Mouse (Mus musculus) embryonic facial prominence, embryonic 11.5 days (tissue): ENCODE results near the gene Cenpt. TPM values are rescaled to one million over a fixed set of nuclear protein-coding genes. Genes with fewer than 3 reads are reported as not detected.
A peak's percentile ranks its signal among the peaks of the same experiment; 100 is the strongest.

Experiments used
- ATAC-seq: fragments of 200-750 bp; cut with Nextera tagmentation; replicated peaks from 2 replicates; pipeline ENCODE4 v1.8.0; 2017; ENCODE audit warnings: low read depth; ENCODE audit not compliant: insufficient number of reproducible peaks, low FRiP score, low TSS enrichment
- DNase-seq: peaks from one replicate; pipeline ENCODE4 v3.0.0-alpha.2; 2015; ENCODE audit warnings: low spot score
- H3K27ac ChIP-seq: fragments of 300-500 bp; sonication (generic); replicated peaks from 2 replicates; pipeline ENCODE4 v1.5.1; 2014; ENCODE audit warnings: mild to moderate bottlenecking, low read depth, low read length, control low read depth
- H3K27me3 ChIP-seq: fragments of 300-500 bp; sonication (generic); 2 replicates; pipeline ENCODE4 v1.6.1; 2014; ENCODE audit warnings: mild to moderate bottlenecking, low read length, moderate library complexity, mixed read lengths; ENCODE audit not compliant: control insufficient read depth, insufficient read depth
- H3K36me3 ChIP-seq: fragments of 300-500 bp; sonication (generic); replicated peaks from 2 replicates; pipeline ENCODE4 v1.6.1; 2014; ENCODE audit warnings: low read depth, mild to moderate bottlenecking, low read length, moderate library complexity, mixed read lengths; ENCODE audit not compliant: control insufficient read depth, insufficient read depth
- H3K4me1 ChIP-seq: fragments of 300-500 bp; sonication (generic); 2 replicates; pipeline ENCODE4 v1.6.1; 2014; ENCODE audit warnings: low read length, mixed read lengths; ENCODE audit not compliant: control insufficient read depth, insufficient read depth
- H3K4me2 ChIP-seq: fragments of 300-500 bp; sonication (generic); 2 replicates; pipeline ENCODE4 v1.6.1; 2014; ENCODE audit warnings: low read depth, mild to moderate bottlenecking, control low read depth, low read length, moderate library complexity
- H3K4me3 ChIP-seq: fragments of 300-500 bp; sonication (generic); 2 replicates; pipeline ENCODE4 v1.5.1; 2014; ENCODE audit warnings: low read depth, low read length, control low read depth
- H3K9ac ChIP-seq: fragments of 300-500 bp; sonication (generic); replicated peaks from 2 replicates; pipeline ENCODE4 v1.6.1; 2014; ENCODE audit warnings: mild to moderate bottlenecking, control low read depth, low read length
- H3K9me3 ChIP-seq: fragments of 300-500 bp; sonication (generic); replicated peaks from 2 replicates; pipeline ENCODE4 v1.6.1; 2016; ENCODE audit warnings: mild to moderate bottlenecking, low read length, inconsistent platforms, mixed read lengths; ENCODE audit not compliant: control insufficient read depth
- WGBS: fragments of 180-500 bp; shearing (Covaris S2); extraction: QIAGEN DNeasy Blood & Tissue Kit; methylation state at CpG from one replicate; pipeline ENCODE4 v1.1.7; 2014; 5-methylcytosine and 5-hydroxymethylcytosine counted together
- polyA plus RNA-seq: library from polyadenylated mRNA; unstranded; fragments of >200 nt; fragmentation: Nextera tagmentation; extraction: Ambion mirVana; gene quantifications from 2 replicates; pipeline ENCODE4 v1.2.1, GENCODE M21; 2014

Cenpt gene
- 50.8 and 53.1 TPM in 2 replicates for polyA plus RNA-seq

- no peak for DNase-seq
- Histone ChIP-seq H3K27ac (no peak within 1 kb of the TSS), H3K4me3 (no peak within 1 kb of the TSS), H3K9ac (no peak within 1 kb of the TSS), H3K27me3 (no peaks in the 10 kb centered on the region), H3K9me3 (no peaks in the 10 kb centered on the region), H3K36me3 (peaks cover under 1% of the 10 kb centered on the region; the same call in 1 of the 2 replicates), H3K4me1 (peaks cover 2% of the 10 kb centered on the region; the same call in 1 of the 2 replicates), H3K4me2 (no peak within 1 kb of the TSS)
- 88% methylated on average over 3 of the region's 3 CpGs for WGBS
- no peak for ATAC-seq
These were observed at the start of gene Cenpt for GRCm38 (mm10) chr8:105853178-105853577. Cenpt (minus strand) TSS chr8:105853278.

DNA sequence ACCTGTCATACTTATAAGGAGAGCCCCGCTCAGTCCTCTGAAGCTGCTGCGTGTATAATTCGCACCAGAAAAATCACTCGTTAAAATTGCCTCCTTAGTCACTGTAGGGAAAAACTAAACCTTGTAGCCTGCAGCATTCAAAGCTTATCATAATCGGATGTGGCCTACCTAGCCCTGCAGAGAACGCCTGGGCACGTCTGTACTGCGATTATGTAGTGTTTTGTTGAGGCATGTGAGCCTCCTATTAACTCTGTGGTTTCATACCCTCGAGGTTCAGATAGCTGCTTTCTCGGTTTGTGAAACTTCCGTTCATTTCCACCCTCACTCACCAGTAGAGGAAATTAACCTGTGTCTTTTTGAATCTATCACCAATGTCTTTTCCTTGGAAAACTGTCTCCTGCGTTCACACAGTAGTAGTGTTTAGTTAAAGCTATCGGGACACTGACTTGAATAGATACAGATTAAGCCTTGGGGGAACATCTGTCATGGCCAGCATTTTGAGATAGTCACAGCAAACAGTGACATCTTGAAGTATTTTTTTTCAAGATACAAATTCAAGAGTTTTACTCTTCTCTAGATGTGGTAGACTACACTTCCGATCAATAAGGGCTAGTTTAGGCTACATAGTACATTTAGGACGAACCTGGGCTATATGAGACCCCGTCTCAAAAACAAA, 48.0 kb upstream of the Cenpt start:
- peak overlapping the region; percentile 77 for H3K4me2 ChIP-seq
- peak overlapping the region; percentile 98 for H3K4me3 ChIP-seq
- peak overlapping the region; percentile 76 for H3K27ac ChIP-seq
- H3K9me3 ChIP-seq = no peaks in the 10 kb centered on the region
- H3K9ac ChIP-seq = peak overlapping the region; percentile 99
- peak; percentile 12 for DNase-seq
- 35% methylated on average over 16 of the region's 16 CpGs for WGBS
- no peaks in the 10 kb centered on the region for H3K4me1 ChIP-seq
- H3K27me3 ChIP-seq = no peaks in the 10 kb centered on the region
- no peak for ATAC-seq
- H3K36me3 ChIP-seq = no peaks in the 10 kb centered on the region

- peak; percentile 94 for DNase-seq
- Histone ChIP-seq H3K4me2 (peak within 1 kb of the TSS; percentile 77), H3K9me3 (no peaks in the 10 kb centered on the region), H3K4me1 (no peaks in the 10 kb centered on the region), H3K36me3 (no peaks in the 10 kb centered on the region), H3K4me3 (peak within 1 kb of the TSS; percentile 98), H3K9ac (peak within 1 kb of the TSS; percentile 99), H3K27me3 (no peaks in the 10 kb centered on the region), H3K27ac (peak within 1 kb of the TSS; percentile 76)
- peak; percentile 89 for ATAC-seq
- under 1% methylated on average over 59 of the region's 68 CpGs for WGBS
These were observed 47.3 kb upstream of the Cenpt start, which contains the start of gene Pskh1 for GRCm38 (mm10) chr8:105900180-105900940. Pskh1 (plus strand) TSS chr8:105900441.

DNA sequence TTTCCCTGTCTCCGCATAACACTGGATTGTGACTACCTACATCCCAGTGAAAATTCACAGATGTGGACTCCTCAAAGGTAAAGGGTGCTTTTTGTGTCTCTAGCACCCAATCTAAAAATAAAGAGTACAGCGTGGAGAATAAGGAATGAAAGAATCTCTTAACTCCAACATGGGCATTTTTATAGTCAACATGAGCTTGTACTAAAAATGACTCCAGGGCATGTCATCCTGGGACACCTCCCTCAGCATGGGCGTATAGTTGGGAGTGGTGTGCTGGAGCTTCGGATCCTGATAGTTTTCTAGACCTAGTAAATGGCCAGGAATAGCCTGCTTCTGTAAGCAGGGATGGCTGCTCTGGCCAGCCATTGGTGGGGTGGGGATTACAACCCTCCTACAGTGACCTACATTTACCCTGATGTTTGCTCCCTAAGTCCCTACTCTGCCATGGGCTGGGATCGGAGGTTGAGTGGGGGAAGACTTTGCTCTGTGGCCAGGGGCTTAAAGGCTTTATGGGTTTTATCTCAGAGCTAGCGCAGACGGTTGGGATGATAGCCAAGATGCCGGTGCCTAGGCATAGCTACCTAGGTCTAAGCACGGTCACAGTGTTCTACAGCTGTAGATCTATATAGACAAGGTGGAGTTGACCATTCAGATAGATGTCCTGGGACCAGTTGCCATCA, 44.9 kb upstream of the Cenpt start:
- no peak overlapping the region for H3K9ac ChIP-seq

DNA sequence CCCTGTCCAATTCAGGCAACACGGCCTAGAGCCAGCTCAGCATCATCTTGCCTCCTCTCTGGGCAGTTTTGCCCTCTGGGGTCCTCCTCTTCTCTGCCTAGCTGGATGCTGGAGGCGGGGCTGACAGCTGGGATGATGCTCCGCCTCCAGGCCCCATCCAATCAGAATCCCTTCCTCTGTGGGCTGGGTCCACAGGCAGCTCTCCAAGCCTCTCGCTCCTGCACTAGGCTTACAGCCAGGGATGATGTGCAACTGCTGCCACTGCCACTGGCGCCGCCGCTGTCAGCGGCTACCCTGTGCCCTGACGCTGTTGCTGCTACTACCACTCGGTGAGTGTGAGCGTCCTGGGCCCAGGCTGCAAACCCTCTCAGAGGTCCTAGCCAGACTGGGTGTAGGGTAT, 40.3 kb upstream of the Cenpt start, which contains the start of gene Nrn1l:
Nrn1l (plus strand) TSS at position 229 of the 400 bp plus-strand sequence.
- Histone ChIP-seq H3K27me3 (no peaks in the 10 kb centered on the region), H3K9ac (no peak within 1 kb of the TSS), H3K9me3 (no peaks in the 10 kb centered on the region), H3K36me3 (peaks cover 16% of the 10 kb centered on the region), H3K4me1 (no peaks in the 10 kb centered on the region), H3K27ac (no peak within 1 kb of the TSS), H3K4me2 (no peak within 1 kb of the TSS), H3K4me3 (no peak within 1 kb of the TSS)
- 6% methylated on average over 11 of the region's 11 CpGs for WGBS
- ATAC-seq (peak; percentile 86), DNase-seq (peak; percentile 81)

More for the DNA sequence above, 44.9 kb upstream of the Cenpt start:
- DNase-seq (no peak), ATAC-seq (no peak)
- 84% methylated on average over 9 of the region's 9 CpGs for WGBS
- no peaks in the 10 kb centered on the region for H3K9me3 ChIP-seq
- H3K4me2 ChIP-seq = no peak overlapping the region
- no peaks in the 10 kb centered on the region; the same call in 1 of the 2 replicates for H3K36me3 ChIP-seq
- H3K27ac ChIP-seq = no peak overlapping the region
- no peaks in the 10 kb centered on the region for H3K27me3 ChIP-seq
- no peak overlapping the region for H3K4me3 ChIP-seq
- H3K4me1 ChIP-seq = no peaks in the 10 kb centered on the region

DNA sequence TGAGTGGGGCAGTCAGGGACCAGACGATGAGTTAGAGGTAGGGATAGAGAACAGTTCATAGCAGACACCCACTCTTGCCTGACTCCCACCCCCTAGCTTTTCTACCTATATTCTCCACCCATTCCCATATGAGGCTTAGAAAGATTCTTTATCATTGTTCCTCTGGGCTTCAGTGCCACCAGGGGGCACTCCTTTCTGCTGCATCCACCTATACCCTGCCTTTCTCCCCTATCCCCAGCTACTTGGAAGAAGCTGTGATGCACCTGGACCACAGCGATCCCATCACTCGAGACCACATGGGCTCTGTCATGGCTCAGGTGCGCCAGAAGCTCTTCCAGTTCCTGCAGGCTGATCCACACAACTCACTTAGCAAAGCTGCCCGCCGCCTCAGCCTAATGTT, 39.4 kb upstream of the Cenpt start:
- DNase-seq = peak; percentile 16
- H3K9me3 ChIP-seq = no peaks in the 10 kb centered on the region
- 89% methylated on average over 6 of the region's 6 CpGs for WGBS

DNA sequence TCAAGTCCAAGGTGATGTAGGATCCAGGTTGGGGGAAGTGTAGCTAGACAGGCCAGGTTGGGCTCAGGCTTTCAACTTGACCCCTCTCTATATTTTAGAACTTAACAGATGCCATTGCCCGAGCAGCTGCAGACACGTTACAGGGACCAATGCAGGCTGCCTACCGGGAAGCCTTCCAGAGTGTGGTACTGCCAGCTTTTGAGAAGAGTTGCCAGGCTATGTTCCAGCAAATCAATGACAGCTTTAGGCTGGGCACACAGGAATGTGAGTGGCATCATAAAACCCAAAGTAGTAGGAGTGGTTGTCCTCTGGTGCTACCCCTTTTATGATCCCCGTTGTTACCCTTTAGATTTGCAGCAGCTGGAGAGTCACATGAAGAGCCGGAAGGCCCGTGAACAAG, 37.8 kb upstream of the Cenpt start:
- no peak overlapping the region for H3K9ac ChIP-seq
- no peak overlapping the region for H3K4me3 ChIP-seq
- H3K36me3 ChIP-seq = peaks cover 29% of the 10 kb centered on the region
- ATAC-seq (no peak), DNase-seq (no peak)
- no peaks in the 10 kb centered on the region for H3K9me3 ChIP-seq
- H3K4me1 ChIP-seq = no peaks in the 10 kb centered on the region
- no peaks in the 10 kb centered on the region for H3K27me3 ChIP-seq
- no peak overlapping the region for H3K27ac ChIP-seq
- 92% methylated on average over 6 of the region's 6 CpGs for WGBS
- no peak overlapping the region for H3K4me2 ChIP-seq

More for the DNA sequence above, 39.4 kb upstream of the Cenpt start:
- H3K9ac ChIP-seq = no peak overlapping the region
- H3K36me3 ChIP-seq = peaks cover 22% of the 10 kb centered on the region
- H3K4me3 ChIP-seq = no peak overlapping the region
- ATAC-seq = no peak
- no peak overlapping the region for H3K4me2 ChIP-seq
- no peaks in the 10 kb centered on the region for H3K4me1 ChIP-seq
- H3K27ac ChIP-seq = no peak overlapping the region
- H3K27me3 ChIP-seq = no peaks in the 10 kb centered on the region
